Mouse (Mus musculus): Measurements from ENCODE around the gene Rps6kc1.
"Not testable (repeated sequence)": the region's sequence is repeated elsewhere in the genome, so short reads cannot be mapped to it uniquely, and the experiment has no call there.

Gene Rps6kc1

GRCm38 (mm10) chr1:190911415-190912123 is at the start of gene Rps6kc1:
TSS of gene Rps6kc1 (minus strand) at chr1:190911770.
- DNase-seq = peak; percentile 81

- DNase-seq = no peak
These were observed 47.3 kb upstream of the Rps6kc1 start for GRCm38 (mm10) chr1:190958821-190959220.

GRCm38 (mm10) chr1:190953009-190953408 is 41.4 kb upstream of the Rps6kc1 start:
- no peak for DNase-seq

GRCm38 (mm10) chr1:190951014-190951413 is 39.4 kb upstream of the Rps6kc1 start:
- no peak for DNase-seq

GRCm38 (mm10) chr1:190948846-190949245 is 37.3 kb upstream of the Rps6kc1 start:
- peak; percentile 65 for DNase-seq

GRCm38 (mm10) chr1:190948439-190948838 is 36.9 kb upstream of the Rps6kc1 start:
- DNase-seq = peak; percentile 44

- DNase-seq = no peak
These were observed 36.4 kb upstream of the Rps6kc1 start for GRCm38 (mm10) chr1:190947986-190948385.

- peak; percentile 49 for DNase-seq
These were observed 32.7 kb upstream of the Rps6kc1 start for GRCm38 (mm10) chr1:190944109-190944760.

GRCm38 (mm10) chr1:190939803-190940202 is 28.2 kb upstream of the Rps6kc1 start:
- DNase-seq = peak; percentile 78

GRCm38 (mm10) chr1:190930181-190930580 is 18.6 kb upstream of the Rps6kc1 start:
- no peak for DNase-seq

- peak; percentile 61 for DNase-seq
These were observed 17.6 kb upstream of the Rps6kc1 start for GRCm38 (mm10) chr1:190929010-190929695.

- peak; percentile 98 for DNase-seq
These were observed 16.9 kb upstream of the Rps6kc1 start for GRCm38 (mm10) chr1:190928370-190929009.

GRCm38 (mm10) chr1:190927751-190928369 is 16.3 kb upstream of the Rps6kc1 start:
- peak; percentile 35 for DNase-seq

- no peak for DNase-seq
These were observed 15.7 kb upstream of the Rps6kc1 start for GRCm38 (mm10) chr1:190927311-190927710.

GRCm38 (mm10) chr1:190924812-190925211 is 13.2 kb upstream of the Rps6kc1 start, which contains the start of gene Angel2:
TSS of gene Angel2 (plus strand) at chr1:190925112.
- DNase-seq = not testable (repeated sequence)

- no peak for DNase-seq
These were observed 8.3 kb upstream of the Rps6kc1 start for GRCm38 (mm10) chr1:190919725-190920469.

- DNase-seq = no peak
These were observed 7.4 kb upstream of the Rps6kc1 start for GRCm38 (mm10) chr1:190918938-190919337.

- no peak for DNase-seq
These were observed 1.1 kb upstream of the Rps6kc1 start for GRCm38 (mm10) chr1:190912623-190913022.

- no peak for DNase-seq
These were observed 734 bp downstream of the Rps6kc1 start for GRCm38 (mm10) chr1:190910836-190911235.

GRCm38 (mm10) chr1:190904714-190905113 is 6.9 kb downstream of the Rps6kc1 start:
- DNase-seq = no peak

- DNase-seq = no peak
These were observed 7.4 kb downstream of the Rps6kc1 start for GRCm38 (mm10) chr1:190904136-190904535.

GRCm38 (mm10) chr1:190901082-190901481 is 10.5 kb downstream of the Rps6kc1 start:
- no peak for DNase-seq

Measured in cerebellum, adult 11-12 months (tissue).